Mouse (Mus musculus) E14TG2a.4 (cell line): ENCODE measurements around the gene Ubr4.

Experiments used
- CTCF ChIP-seq: conservative IDR thresholded peaks from 2 replicates; pipeline ENCODE4 v1.5.1; 2014; ENCODE audit warnings: low read length
- NANOG ChIP-seq: IDR thresholded peaks from 2 replicates; pipeline ENCODE4 v1.6.1; 2014; ENCODE audit warnings: borderline replicate concordance, low read length, mixed read lengths

DNA sequence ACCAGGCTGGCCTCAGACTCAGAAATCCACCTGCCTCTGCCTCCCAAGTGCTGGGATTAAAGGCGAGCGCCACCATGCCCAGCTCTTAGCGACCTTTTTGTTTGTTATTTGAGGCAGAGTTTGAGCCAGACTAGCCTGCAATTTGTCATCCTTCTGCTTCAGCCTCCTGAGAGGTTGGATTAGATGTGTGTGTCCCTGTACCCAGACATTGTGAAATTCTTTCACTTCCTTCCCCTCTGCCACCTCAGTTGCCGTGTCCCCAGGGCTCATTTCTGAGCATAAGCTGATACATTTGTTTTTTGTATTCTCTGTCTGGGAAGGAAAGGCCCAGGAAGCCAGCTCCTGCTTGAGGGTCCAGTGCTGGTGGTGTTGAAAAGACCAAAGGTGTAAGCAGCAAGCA is 11.6 kb upstream of the Ubr4 start:
- TF ChIP-seq CTCF = no peak
- TF ChIP-seq NANOG = no peak
